Mouse (Mus musculus): ENCODE results near the gene Sbf1. TPM values are rescaled to one million over a fixed set of nuclear protein-coding genes. Genes with fewer than 3 reads are reported as not detected.

Gene Sbf1
- polyA plus RNA-seq, 1 experiment, result 320 TPM

- Histone ChIP-seq H3K27me3 (ENCODE audit: control insufficient read depth, insufficient read depth, low read length) (no peaks in the 10 kb centered on the region), H3K27ac (ENCODE audit: insufficient read depth, low read length) (peak overlapping the region; percentile 68), H3K36me3 (ENCODE audit: control insufficient read depth, insufficient read depth, low read length) (peaks cover 9% of the 10 kb centered on the region), H3K4me3 (ENCODE audit: extremely low read depth, insufficient read depth, insufficient read length) (no peak overlapping the region; the same call in 1 of the 2 replicates), H3K4me1 (ENCODE audit: control insufficient read depth, insufficient read depth, insufficient read length) (peaks cover 52% of the 10 kb centered on the region)
- 2% methylated on average over 6 of the region's 6 CpGs for WGBS
- peak; percentile 56 to 63 for DNase-seq (ENCODE audit: low read depth in 1 of 2, low spot score in 2 of 2)
- TF ChIP-seq POLR2A (IDR thresholded peaks at IDR 0.05; ENCODE audit: low read depth, low read length), result no peak
- no peak for TF ChIP-seq CTCF (IDR thresholded peaks at IDR 0.05; ENCODE audit: extremely low read depth, insufficient read depth, insufficient read length, insufficient replicate concordance)
These were observed 5.1 kb downstream of the Sbf1 start for GRCm38 (mm10) chr15:89309962-89310498.

GRCm38 (mm10) chr15:89308406-89309139, 6.5 kb downstream of the Sbf1 start:
- peak overlapping the region; percentile 68 for H3K27ac ChIP-seq (ENCODE audit: insufficient read depth, low read length)
- no peak for TF ChIP-seq CTCF (IDR thresholded peaks at IDR 0.05; ENCODE audit: extremely low read depth, insufficient read depth, insufficient read length, insufficient replicate concordance)
- TF ChIP-seq POLR2A (IDR thresholded peaks at IDR 0.05; ENCODE audit: low read depth, low read length), result no peak
- WGBS, result 55% methylated on average over 7 of the region's 7 CpGs
- peaks cover 17% of the 10 kb centered on the region for H3K36me3 ChIP-seq (ENCODE audit: control insufficient read depth, insufficient read depth, low read length)
- peaks cover 45% of the 10 kb centered on the region for H3K4me1 ChIP-seq (ENCODE audit: control insufficient read depth, insufficient read depth, insufficient read length)
- H3K4me3 ChIP-seq (ENCODE audit: extremely low read depth, insufficient read depth, insufficient read length), result no peak overlapping the region
- no peaks in the 10 kb centered on the region for H3K27me3 ChIP-seq (ENCODE audit: control insufficient read depth, insufficient read depth, low read length)
- no peak for DNase-seq (ENCODE audit: low read depth in 1 of 2, low spot score in 2 of 2)

GRCm38 (mm10) chr15:89307461-89307860, 7.7 kb downstream of the Sbf1 start:
- Histone ChIP-seq H3K27me3 (ENCODE audit: control insufficient read depth, insufficient read depth, low read length) (no peaks in the 10 kb centered on the region), H3K27ac (ENCODE audit: insufficient read depth, low read length) (peak overlapping the region; percentile 21; the same call in 1 of the 2 replicates), H3K36me3 (ENCODE audit: control insufficient read depth, insufficient read depth, low read length) (peaks cover 26% of the 10 kb centered on the region), H3K4me1 (ENCODE audit: control insufficient read depth, insufficient read depth, insufficient read length) (peaks cover 42% of the 10 kb centered on the region), H3K4me3 (ENCODE audit: extremely low read depth, insufficient read depth, insufficient read length) (no peak overlapping the region)
- WGBS, result 72% methylated on average over 13 of the region's 13 CpGs
- no peak for TF ChIP-seq POLR2A (IDR thresholded peaks at IDR 0.05; ENCODE audit: low read depth, low read length)
- TF ChIP-seq CTCF (IDR thresholded peaks at IDR 0.05; ENCODE audit: extremely low read depth, insufficient read depth, insufficient read length, insufficient replicate concordance), result no peak
- no peak for DNase-seq (ENCODE audit: low read depth in 1 of 2, low spot score in 2 of 2)

- H3K4me3 ChIP-seq (ENCODE audit: extremely low read depth, insufficient read depth, insufficient read length), result no peak overlapping the region
- WGBS, result 93% methylated on average over 1 of the region's 1 CpGs
- TF ChIP-seq CTCF (IDR thresholded peaks at IDR 0.05; ENCODE audit: extremely low read depth, insufficient read depth, insufficient read length, insufficient replicate concordance) (no peak), POLR2A (IDR thresholded peaks at IDR 0.05; ENCODE audit: low read depth, low read length) (no peak)
- H3K36me3 ChIP-seq (ENCODE audit: control insufficient read depth, insufficient read depth, low read length), result peaks cover 38% of the 10 kb centered on the region
- no peaks in the 10 kb centered on the region for H3K27me3 ChIP-seq (ENCODE audit: control insufficient read depth, insufficient read depth, low read length)
- no peak overlapping the region for H3K27ac ChIP-seq (ENCODE audit: insufficient read depth, low read length)
- H3K4me1 ChIP-seq (ENCODE audit: control insufficient read depth, insufficient read depth, insufficient read length), result peaks cover 35% of the 10 kb centered on the region
- no peak for DNase-seq (ENCODE audit: low read depth in 1 of 2, low spot score in 2 of 2)
These were observed 9.1 kb downstream of the Sbf1 start for GRCm38 (mm10) chr15:89305966-89306365.

- no peak for TF ChIP-seq CTCF (IDR thresholded peaks at IDR 0.05; ENCODE audit: extremely low read depth, insufficient read depth, insufficient read length, insufficient replicate concordance)
- no peak for TF ChIP-seq POLR2A (IDR thresholded peaks at IDR 0.05; ENCODE audit: low read depth, low read length)
- Histone ChIP-seq H3K27me3 (ENCODE audit: control insufficient read depth, insufficient read depth, low read length) (no peaks in the 10 kb centered on the region), H3K36me3 (ENCODE audit: control insufficient read depth, insufficient read depth, low read length) (peaks cover 51% of the 10 kb centered on the region), H3K27ac (ENCODE audit: insufficient read depth, low read length) (no peak overlapping the region), H3K4me1 (ENCODE audit: control insufficient read depth, insufficient read depth, insufficient read length) (no peaks in the 10 kb centered on the region), H3K4me3 (ENCODE audit: extremely low read depth, insufficient read depth, insufficient read length) (no peak overlapping the region)
- no peak for DNase-seq (ENCODE audit: low read depth in 1 of 2, low spot score in 2 of 2)
- 96% methylated on average over 8 of the region's 8 CpGs for WGBS
These were observed 14.5 kb downstream of the Sbf1 start for GRCm38 (mm10) chr15:89300600-89300999.

- Histone ChIP-seq H3K4me1 (ENCODE audit: control insufficient read depth, insufficient read depth, insufficient read length) (no peaks in the 10 kb centered on the region), H3K36me3 (ENCODE audit: control insufficient read depth, insufficient read depth, low read length) (peaks cover 50% of the 10 kb centered on the region), H3K27me3 (ENCODE audit: control insufficient read depth, insufficient read depth, low read length) (no peaks in the 10 kb centered on the region), H3K27ac (ENCODE audit: insufficient read depth, low read length) (no peak overlapping the region), H3K4me3 (ENCODE audit: extremely low read depth, insufficient read depth, insufficient read length) (no peak overlapping the region)
- 96% methylated on average over 13 of the region's 13 CpGs for WGBS
- no peak for DNase-seq (ENCODE audit: low read depth in 1 of 2, low spot score in 2 of 2)
- no peak for TF ChIP-seq POLR2A (IDR thresholded peaks at IDR 0.05; ENCODE audit: low read depth, low read length)
- TF ChIP-seq CTCF (IDR thresholded peaks at IDR 0.05; ENCODE audit: extremely low read depth, insufficient read depth, insufficient read length, insufficient replicate concordance), result no peak
These were observed 14.9 kb downstream of the Sbf1 start for GRCm38 (mm10) chr15:89300180-89300579.

GRCm38 (mm10) chr15:89297695-89298094, 17.4 kb downstream of the Sbf1 start:
- H3K27me3 ChIP-seq (ENCODE audit: control insufficient read depth, insufficient read depth, low read length), result no peaks in the 10 kb centered on the region
- no peak overlapping the region for H3K27ac ChIP-seq (ENCODE audit: insufficient read depth, low read length)
- peaks cover 53% of the 10 kb centered on the region for H3K36me3 ChIP-seq (ENCODE audit: control insufficient read depth, insufficient read depth, low read length)
- TF ChIP-seq POLR2A (IDR thresholded peaks at IDR 0.05; ENCODE audit: low read depth, low read length) (no peak), CTCF (IDR thresholded peaks at IDR 0.05; ENCODE audit: extremely low read depth, insufficient read depth, insufficient read length, insufficient replicate concordance) (no peak)
- H3K4me3 ChIP-seq (ENCODE audit: extremely low read depth, insufficient read depth, insufficient read length), result no peak overlapping the region
- no peak for DNase-seq (ENCODE audit: low read depth in 1 of 2, low spot score in 2 of 2)
- 98% methylated on average over 2 of the region's 2 CpGs for WGBS
- H3K4me1 ChIP-seq (ENCODE audit: control insufficient read depth, insufficient read depth, insufficient read length), result no peaks in the 10 kb centered on the region
